Mouse (Mus musculus): ENCODE measurements around the gene Hipk3.

The Hipk3 gene

DNA sequence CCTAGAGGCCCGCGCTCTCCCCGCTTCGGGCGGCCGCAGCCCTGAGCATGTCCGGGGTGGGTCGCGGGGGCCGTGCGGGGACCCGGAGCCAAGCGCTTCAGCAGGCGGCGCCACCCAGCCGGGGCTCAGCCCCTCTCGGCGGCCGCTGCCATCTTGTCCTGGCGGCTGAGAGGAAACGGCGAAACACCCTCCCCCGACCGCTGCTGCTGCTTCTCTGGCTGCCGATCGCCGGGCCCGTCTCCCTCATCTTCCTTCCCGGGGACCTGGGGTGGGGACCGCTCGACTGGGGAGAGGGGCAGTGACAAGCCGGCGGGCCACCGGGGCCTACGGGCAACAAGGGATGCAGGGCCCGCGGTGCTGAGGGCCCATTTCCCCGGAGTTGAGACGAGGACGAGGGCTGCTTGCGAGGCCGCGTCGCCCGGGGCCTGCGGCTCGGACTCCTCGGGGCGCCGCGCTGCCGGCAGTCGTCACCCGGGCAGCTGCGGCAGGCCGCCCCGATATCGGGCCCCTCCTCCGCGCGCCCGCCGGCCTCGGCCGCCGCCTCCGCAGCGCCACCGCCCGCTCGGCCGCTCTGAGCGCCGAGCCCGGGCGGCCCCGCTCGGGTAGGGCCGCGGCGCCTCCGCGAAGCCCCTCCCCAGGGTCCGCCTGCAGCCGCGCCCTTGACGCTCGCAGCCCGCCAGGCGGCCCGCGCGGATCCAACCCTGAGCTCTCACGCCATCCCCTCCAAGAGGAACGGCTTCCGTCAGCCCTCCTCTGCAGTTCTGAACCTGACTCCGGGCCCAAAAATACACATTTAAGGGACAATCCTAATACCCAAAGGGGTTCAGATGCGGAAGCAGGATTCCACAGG lies at the start of gene Hipk3:
Gene Hipk3 (minus strand): TSS at position 496 of the 850 bp plus-strand sequence.
- DNase-seq (ENCODE audit: low spot score) = peak; percentile 75

DNA sequence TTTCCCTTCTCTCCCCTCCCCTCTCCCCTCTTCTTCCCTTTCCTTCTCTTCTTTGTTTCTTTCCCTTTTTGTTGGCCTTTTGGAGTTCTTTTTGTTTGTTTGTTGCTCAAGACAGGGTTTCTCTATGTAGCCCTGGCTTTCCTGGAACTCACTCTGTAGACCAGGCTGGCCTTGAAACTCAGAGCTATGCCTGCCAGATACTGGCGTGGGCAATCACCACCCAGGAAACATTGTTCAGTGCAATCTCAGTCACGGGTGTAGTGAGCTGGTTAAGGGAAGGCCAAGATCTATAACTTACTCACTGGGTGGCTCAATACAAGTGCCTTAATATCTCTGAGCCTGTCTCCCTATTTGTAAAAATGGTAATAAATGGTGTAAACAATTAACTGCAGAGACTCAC lies 46.0 kb upstream of the Hipk3 start:
- DNase-seq (ENCODE audit: low spot score) = no peak

DNA sequence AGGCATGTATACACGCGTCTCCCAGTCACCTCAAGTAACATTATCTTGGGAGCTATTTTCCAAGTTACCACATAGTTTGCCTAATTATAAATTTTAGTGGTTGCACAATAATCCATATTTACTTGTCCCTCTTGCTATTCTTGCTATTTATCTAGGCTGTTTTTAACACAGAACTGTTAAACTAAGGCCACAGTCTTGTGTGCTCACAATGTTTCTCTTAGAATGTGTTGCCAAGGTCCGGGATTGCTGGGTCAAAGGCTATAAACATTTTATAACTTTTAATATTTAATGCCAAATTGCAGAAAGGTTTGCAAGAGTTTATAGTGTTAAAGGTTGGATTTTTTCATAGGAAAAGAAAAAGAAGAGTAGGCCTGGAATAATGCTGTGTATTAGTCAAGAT lies 40.5 kb upstream of the Hipk3 start:
- no peak for DNase-seq (ENCODE audit: low spot score)

DNA sequence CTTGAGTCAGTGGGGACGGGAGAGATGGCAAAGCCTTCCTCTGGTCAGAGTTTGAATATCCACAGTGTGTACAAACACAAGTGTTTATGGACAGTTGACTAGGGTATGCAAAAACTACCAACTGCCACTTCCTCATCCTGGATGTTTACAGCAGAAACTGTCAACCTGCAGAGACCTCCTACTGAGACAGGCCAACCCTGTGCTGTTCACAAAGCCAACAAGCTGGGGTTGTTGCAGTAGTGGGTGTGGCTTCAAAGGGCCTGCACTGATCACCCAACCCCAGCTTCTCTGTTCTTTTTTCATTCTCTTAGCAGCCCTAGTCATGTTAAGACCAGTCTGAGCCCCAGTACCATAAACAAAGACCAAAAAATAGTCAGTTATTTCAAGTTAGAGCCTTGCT lies 38.3 kb upstream of the Hipk3 start:
- DNase-seq (ENCODE audit: low spot score) = no peak

DNA sequence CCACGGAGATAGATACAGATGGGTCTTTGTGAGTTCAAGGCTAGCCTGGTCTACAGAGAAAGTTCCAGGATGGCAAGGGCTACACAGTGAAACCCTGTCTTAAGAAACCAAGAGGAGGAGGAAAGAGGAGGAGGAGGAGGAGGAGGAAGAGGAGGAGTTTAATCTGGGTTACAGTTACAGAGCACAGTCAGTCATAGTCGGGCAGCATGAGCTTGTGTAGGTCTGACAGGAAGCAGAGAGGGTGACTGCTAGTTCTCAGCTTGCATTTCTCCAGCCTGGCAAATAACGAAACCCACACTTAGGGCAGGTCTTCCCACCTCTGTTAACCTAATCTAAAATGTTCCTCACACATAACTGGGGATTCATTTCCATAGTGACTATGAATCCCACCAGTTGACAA lies 32.3 kb upstream of the Hipk3 start:
- no peak for DNase-seq (ENCODE audit: low spot score)

DNA sequence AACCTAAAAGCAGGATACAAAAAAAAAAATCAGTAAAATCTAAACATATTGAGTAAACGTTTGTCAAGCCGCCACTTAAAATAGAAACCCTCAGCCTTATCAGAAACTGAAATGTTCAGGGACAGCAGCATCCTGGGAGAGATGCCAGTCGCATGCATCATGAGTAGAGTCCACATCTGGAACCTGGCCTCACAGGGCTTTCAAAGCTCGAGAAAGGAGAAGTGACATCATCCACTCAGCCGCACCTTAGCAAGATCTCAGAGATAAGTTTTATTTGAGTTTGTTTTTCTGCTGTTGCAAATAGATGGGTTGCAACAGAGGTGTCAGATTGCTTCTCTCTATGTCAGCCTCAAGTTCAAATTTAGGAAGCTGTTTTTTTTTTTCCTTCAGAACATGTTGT lies 31.3 kb upstream of the Hipk3 start:
- peak; percentile 3 for DNase-seq (ENCODE audit: low spot score)

DNA sequence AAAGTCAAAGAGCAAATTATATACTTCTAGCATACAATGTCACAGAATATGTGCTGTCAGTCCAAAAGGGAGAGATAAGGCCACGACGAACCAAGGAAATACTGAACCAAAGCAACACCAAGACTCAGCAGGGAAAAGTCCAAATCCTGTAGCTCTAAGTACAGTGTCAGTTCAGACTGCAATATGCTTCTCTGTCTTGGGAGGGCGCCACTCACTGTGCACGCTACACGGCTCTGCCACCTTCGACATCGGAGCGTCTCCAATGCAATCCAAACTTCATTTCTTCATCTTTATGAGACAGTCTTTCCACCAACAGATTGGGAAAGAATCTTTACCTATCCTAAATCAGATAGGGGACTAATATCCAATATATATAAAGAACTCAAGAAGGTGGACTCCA lies 17.4 kb upstream of the Hipk3 start:
- DNase-seq (ENCODE audit: low spot score) = no peak

DNA sequence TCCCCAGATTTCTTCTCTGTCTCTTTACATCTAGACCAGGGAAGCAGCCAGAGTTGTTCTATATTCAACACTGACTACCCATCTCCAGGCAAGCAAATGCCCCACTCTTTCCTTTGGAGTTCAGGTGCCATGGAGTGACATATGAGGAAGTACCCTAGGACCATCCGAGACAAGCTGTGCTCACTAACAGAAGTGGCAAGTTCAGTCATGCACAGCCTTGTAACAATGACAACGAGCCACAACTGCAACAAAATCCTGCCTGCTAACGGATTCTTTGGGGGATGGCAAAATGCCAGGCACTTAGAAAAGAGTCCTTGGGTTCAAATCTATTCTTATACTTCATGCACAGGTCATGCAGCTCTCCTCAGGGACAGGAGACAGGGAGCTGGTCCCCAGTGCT lies 8.1 kb upstream of the Hipk3 start:
- DNase-seq (ENCODE audit: low spot score) = no peak

DNA sequence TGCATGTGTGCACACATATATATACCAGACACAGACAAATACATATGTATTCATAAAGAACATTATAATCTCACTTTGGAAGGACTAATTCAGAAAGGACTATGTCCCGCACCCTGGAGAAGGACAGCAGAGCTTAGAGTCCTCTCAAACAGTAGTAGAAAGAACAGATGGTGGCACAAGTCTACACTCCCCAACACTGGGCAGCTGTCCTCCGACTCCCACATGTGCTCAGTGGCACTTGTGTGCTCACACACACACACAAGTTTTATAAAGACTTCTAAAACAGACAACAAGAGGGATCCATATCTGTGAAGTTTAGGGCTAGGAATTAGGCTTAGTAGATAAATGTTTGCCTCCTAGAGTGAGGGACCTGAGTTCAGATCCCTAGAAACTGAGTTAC lies 6.8 kb upstream of the Hipk3 start:
- no peak for DNase-seq (ENCODE audit: low spot score)

DNA sequence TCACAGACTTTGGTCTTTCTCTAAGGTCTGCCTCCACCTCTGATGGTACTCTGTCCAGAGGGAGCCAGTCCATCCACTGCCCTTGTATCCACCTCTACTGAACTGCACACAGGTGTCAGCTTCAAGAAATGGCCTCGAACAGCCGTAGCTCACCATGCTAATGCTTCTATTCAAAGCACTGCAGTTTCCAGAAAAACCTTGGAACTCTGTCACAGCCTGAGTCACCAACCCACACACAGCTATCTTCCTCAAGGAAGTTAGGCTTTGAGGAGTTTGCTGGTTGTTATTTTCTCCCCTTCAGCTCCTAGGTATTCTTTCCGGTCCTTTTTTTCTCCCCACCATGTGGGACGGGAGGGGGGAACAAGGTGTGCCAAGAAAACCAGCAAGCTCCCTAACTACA lies 3.5 kb upstream of the Hipk3 start:
- DNase-seq (ENCODE audit: low spot score) = no peak

DNA sequence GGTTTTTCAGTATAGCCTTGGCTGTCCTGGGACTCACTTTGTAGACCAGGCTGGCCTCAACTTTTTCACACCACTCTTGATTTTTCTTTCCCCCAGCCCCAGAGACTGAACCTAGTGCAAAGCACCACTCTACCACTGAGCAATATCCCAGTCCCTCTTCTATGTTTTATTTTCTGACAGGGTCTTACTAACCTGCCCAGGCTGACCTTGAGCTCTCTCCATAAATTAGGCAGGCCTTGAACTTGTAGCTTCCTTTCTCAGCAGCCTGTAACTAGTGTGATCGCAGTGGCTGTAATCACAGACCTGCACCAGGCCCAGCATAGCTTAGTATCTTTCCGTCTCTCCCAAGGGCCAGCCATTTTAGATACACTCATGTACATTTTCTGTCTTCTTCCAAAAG lies 3.0 kb upstream of the Hipk3 start:
- no peak for DNase-seq (ENCODE audit: low spot score)

DNA sequence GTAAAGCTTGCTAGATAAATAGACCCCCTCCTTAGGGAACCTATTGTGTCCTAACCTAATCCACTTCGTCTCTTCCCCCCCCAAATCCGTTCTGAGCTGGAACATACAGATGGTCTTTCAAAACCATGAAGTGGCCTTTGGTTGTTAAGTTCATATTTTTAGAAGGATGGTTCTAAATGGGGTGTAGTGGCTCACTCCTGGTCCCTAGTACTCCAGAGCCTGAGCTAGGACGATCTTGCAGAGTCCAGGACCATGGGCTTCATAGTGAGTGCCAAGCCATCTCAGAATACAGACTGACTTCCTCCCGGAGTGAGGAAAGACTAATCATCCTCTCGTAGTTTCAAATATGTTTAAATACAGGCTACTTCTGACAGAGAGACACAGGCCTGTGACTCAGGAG lies 2.0 kb upstream of the Hipk3 start:
- no peak for DNase-seq (ENCODE audit: low spot score)

DNA sequence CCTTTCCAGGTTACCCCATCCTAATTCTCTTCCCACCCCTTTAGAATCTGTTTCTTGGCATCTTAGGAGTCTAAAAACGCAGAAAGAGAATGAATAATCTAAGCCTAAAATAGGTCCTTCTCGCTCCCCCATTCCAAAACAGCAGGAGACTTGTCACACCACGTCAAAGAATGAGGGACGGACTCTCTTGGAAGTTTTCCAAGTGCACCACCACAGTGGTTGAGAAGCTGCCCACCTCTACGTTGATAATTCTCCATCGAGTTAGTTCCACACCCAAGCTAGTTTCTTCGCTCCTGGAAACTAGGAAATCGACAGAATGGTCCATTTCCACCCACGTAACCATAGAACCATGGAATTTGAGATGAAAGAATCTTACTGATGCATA lies 547 bp upstream of the Hipk3 start:
- no peak for DNase-seq (ENCODE audit: low spot score)

DNA sequence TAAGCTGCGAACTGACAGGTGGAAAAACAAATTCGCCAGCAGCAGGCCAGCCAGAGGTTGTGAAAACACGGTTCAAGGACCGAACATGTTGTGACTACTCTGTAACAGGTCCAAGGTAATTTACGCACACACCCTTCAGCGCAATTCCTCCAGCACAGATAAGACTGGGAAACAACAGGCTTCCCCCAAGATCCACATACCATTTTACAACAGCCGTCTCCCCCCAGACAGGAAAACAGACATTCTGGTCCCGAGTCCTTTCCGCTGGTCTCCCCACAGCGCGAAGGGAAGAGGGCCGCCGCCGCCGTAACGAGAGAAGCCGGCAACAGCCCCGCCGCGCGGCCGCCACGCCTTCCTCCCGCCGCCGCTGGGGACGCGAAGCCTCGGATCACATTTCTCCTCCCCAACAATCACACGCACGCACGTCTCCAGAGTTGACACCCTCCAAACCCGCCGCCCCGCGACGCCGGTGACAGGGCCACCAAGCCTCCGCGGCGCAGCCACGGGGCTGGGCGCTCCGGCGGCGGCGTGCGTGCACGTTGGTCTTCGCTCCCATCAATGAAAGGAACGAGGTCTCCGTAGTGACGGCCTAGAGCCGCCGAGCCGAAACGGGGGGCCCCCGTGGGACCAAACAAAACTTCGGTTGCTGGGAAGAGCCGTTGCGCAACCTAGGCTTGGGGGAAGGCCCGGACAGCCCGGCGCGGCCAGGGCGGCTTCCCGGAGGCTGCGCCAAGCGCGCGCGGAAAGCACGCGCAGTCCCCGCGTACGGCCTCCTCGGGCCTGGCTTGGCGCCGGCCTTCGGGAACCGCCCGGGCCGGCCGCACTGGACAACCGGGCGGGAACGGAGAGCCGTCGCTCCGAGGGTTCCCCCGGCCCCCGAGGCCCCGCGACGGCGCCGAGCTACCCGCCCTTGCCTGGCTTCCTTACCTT lies 960 bp downstream of the Hipk3 start:
- peak; percentile 80 for DNase-seq (ENCODE audit: low spot score)

DNA sequence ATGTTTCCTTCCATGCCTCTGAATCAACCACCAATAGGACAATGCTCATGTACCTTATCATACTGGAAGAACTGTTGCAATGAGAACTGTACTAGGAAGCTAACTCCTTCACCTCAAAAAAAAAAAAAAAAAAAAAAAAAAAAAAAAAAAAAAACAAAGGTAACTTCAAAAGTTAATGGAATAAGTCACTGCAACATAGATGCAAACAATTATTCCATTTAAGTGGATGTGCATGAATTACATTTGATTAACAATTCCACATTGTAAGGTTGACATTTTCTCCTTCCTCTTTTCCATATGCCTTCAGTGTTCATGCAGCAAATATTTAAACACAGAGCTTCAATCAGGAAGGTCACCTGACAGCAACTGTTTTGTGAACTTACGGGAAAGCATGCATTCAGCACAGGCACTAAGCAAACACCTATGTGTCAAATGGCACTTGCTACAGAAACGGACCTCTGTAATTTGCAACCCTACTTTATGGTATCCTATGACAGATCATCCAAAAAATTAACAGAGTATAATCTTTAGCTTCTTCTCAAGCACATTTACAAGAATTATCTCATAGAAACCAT lies 2.9 kb downstream of the Hipk3 start:
- no peak for DNase-seq (ENCODE audit: low spot score)

DNA sequence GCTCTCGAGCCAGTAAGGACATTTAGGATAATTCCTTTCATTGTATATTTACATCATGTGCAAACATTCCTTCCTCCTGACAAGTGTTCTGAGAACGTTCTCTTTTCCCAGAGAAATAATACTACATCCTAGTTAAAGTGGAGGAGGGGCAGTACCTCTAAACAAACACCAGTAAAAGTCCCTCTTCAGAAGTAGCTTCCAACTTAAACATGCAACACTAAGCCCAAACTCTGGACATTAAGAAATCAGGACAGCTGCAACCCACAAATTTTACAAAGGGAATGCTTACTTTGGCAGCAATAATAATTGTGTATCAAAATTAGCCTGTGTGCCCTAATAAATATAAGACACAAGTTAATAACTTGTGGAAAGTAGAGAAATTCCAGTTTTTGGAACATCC lies 3.5 kb downstream of the Hipk3 start:
- DNase-seq (ENCODE audit: low spot score) = no peak

DNA sequence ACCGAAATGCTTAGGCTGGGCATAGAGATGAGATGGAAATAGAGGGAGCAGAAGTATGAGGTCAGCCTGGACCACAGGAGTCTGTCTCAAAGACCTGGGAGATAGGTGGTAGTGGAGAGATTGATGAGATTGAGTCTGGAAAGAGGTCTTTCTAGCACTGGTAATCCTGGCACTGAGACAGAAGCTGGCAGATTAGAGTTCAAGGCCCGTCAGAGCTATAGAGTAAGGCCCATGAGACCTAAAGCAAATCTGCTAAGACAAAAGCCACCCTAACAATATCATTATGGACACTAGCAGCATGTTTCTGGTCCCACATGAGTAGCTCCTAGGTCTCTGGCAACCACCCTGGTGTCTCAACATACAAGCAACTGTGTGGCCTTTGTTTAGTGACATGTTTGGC lies 4.4 kb downstream of the Hipk3 start:
- no peak for DNase-seq (ENCODE audit: low spot score)

DNA sequence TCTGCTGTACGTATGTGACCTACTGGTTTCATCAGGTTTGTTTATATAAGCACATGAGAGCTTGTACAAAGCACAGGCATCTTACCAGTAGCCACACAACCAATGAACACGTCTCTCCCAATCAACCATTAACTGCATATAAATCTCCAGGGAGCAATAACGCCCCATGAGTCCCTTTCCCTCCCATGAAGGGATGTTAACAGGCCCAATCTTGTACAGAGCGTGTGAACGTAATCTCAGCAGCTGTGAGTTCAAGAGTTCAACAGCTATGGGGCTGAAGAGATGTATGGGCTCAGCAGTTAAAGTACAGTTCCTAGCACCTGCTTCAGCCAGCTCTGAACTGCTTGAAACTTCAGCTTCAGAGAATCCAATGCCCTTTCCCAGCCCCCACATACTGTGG lies 9.8 kb downstream of the Hipk3 start:
- DNase-seq (ENCODE audit: low spot score) = no peak

DNA sequence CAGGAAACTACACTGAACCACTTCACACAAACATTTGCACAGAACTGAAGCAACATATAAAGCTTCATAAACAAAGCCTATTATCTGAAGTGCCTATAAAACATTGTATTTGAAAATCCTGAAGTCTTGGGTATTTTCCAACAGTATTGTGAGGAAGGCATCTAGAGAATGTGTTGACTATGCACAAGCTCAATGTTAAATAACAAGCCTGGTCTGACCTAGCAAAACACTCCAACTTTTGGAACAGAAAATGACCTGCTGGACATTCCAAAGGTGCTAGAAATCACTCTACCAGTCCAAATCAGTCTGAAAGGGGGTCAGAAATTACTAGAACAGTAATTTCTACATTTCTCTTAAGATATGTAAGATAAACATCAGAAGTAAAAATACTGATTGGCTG lies 12.1 kb downstream of the Hipk3 start:
- DNase-seq (ENCODE audit: low spot score) = no peak

DNA sequence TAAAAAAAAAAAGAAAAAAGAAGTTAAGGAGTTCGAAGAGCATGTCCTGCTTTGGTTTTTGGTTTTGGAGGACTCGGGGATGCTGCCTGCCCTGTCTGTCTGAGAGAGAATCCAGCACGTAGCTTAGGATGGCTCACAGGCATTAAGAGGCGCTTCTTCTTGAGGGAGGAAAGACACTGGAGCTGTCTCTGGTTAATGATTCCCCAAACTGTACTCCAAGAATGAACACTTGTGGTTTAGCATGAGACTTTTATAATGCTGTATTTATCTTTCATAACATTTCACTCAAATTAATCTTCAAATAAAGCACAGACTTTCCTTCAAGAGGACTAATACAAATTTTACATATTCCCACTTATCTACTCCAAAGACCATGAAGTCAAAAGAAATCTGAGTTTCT lies 15.2 kb downstream of the Hipk3 start:
- DNase-seq (ENCODE audit: low spot score) = no peak

DNA sequence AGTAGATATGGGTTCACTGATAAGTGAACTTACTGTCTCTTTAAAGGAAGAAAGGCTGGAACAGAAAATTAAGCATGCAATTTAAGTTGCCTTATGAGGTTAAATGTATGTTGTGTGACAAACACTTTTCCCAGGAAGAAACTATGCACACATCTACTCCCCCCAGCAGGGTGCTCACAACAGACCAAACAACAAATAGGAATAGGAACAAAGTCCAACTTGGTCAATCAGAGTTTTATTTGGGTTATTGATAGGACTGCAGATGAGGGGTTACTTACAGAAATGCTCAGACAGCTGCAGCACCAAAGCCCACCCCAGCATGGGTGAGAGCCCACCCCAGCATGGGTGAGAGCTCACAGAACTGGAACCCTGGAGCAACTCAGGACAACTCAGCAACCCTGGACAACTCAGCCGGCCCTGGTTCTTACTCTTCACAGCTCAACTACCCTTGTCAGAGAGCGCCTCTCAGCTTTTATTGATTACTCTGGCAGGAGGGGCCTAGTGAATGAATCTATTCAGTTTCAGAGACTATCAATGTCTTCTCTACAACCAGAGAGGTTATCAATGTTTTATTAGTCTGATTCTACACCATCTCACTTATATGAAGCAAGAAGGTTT lies 16.7 kb downstream of the Hipk3 start:
- DNase-seq (ENCODE audit: low spot score) = no peak

DNA sequence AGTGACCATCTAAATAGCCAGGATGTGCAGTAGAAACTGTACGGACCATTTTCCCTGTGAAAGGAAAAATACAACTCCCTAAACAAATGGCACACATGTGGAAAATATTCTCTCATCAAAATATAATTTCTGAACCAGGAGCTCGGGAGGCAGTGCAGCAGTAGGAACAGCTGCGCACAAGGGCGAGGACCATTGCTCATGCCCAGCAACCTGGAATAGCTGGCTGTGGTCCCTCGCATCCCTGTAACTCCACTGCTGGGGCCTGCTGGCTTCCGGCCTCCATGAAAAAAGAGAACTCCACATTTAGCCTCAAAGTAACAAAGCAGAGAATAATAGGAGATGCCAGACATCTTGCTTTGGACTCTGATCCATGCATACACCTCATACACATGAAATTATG lies 22.2 kb downstream of the Hipk3 start:
- no peak for DNase-seq (ENCODE audit: low spot score)

DNA sequence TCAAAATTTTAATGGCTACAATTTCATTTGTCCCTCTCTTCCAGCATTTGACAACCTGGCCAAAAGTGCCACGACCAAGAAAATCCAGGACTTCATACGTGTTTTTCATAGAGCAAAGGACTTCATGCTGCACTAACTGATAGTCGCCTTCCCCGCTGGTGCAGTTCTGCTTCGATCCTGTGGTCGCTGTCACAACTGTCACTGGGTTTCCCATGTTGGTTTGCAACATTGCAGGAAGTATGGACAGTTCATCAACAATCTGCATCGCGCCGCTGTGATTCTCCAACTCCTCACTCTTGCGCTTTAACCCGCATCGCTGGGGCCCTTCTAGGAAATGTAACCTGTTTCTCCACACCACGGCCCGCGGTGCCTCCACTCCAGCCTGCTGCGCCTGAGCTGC lies 23.1 kb downstream of the Hipk3 start:
- no peak for DNase-seq (ENCODE audit: low spot score)
